Mouse (Mus musculus) neural tube, embryonic 14.5 days (tissue): ENCODE measurements around the gene Ripor2. TPM values are rescaled to one million over a fixed set of nuclear protein-coding genes. Genes with fewer than 3 reads are reported as not detected.

ENCODE experiments used
- ATAC-seq: fragments of 200-750 bp; cut with Nextera tagmentation; 2 replicates; pipeline ENCODE4 v1.8.0; 2017; ENCODE audit warnings: low read depth, mild to moderate bottlenecking, moderate TSS enrichment, moderate library complexity
- H3K27ac ChIP-seq: fragments of 300-500 bp; sonication (generic); 2 replicates; pipeline ENCODE4 v1.5.1; 2014; ENCODE audit warnings: low read depth, mild to moderate bottlenecking, control low read depth, low read length, moderate library complexity, mixed read lengths
- H3K27me3 ChIP-seq: fragments of 300-500 bp; sonication (generic); 2 replicates; pipeline ENCODE4 v1.6.1; 2014; ENCODE audit warnings: low read length; ENCODE audit not compliant: control insufficient read depth, insufficient read depth
- H3K36me3 ChIP-seq: fragments of 300-500 bp; sonication (generic); 2 replicates; pipeline ENCODE4 v1.6.1; 2014; ENCODE audit warnings: low read length, mixed read lengths; ENCODE audit not compliant: control insufficient read depth, insufficient read depth
- H3K4me1 ChIP-seq: fragments of 300-500 bp; sonication (generic); 2 replicates; pipeline ENCODE4 v1.6.1; 2014; ENCODE audit warnings: low read length; ENCODE audit not compliant: control insufficient read depth, insufficient read depth
- H3K4me2 ChIP-seq: fragments of 300-500 bp; sonication (generic); 2 replicates; pipeline ENCODE4 v1.6.1; 2014; ENCODE audit warnings: mild to moderate bottlenecking, low read depth, low read length, control low read depth
- H3K4me3 ChIP-seq: fragments of 300-500 bp; sonication (generic); 2 replicates; pipeline ENCODE4 v1.5.1; 2014; ENCODE audit warnings: low read depth, low read length, control low read depth, mixed read lengths
- H3K9ac ChIP-seq: fragments of 300-500 bp; sonication (generic); replicated peaks from 2 replicates; pipeline ENCODE4 v1.6.1; 2014; ENCODE audit warnings: low read depth, mild to moderate bottlenecking, control low read depth, low read length, mixed read lengths
- H3K9me3 ChIP-seq: fragments of 300-500 bp; sonication (generic); 2 replicates; pipeline ENCODE4 v1.6.1; 2016; ENCODE audit warnings: low read length; ENCODE audit not compliant: control insufficient read depth
- WGBS: fragments of 180-500 bp; shearing (Covaris S2); extraction: QIAGEN DNeasy Blood & Tissue Kit; methylation state at CpG from one replicate; pipeline ENCODE4 v1.1.7; 2014; 5-methylcytosine and 5-hydroxymethylcytosine counted together
- polyA plus RNA-seq: library from polyadenylated mRNA; unstranded; fragments of >200 nt; fragmentation: Nextera tagmentation; extraction: Ambion mirVana; gene quantifications from 2 replicates; pipeline ENCODE4 v1.2.1, GENCODE M21; 2014

The Ripor2 gene
- polyA plus RNA-seq, 1 experiment from 2014 or later, result 28.6 TPM

GRCm38 (mm10) chr13:24620439-24620838 lies 38.5 kb downstream of the Ripor2 start:
- H3K4me3 ChIP-seq, result no peak overlapping the region
- no peaks in the 10 kb centered on the region for H3K4me1 ChIP-seq
- no peak overlapping the region for H3K4me2 ChIP-seq
- 15% methylated on average over 6 of the region's 6 CpGs for WGBS
- H3K9me3 ChIP-seq, result no peaks in the 10 kb centered on the region
- no peak overlapping the region for H3K9ac ChIP-seq
- ATAC-seq, result peak; percentile 58; the same call in 1 of the 2 replicates
- H3K27me3 ChIP-seq, result no peaks in the 10 kb centered on the region
- no peaks in the 10 kb centered on the region for H3K36me3 ChIP-seq
- H3K27ac ChIP-seq, result no peak overlapping the region

- Histone ChIP-seq H3K4me3 (no peak overlapping the region), H3K4me2 (no peak overlapping the region), H3K27ac (no peak overlapping the region), H3K9me3 (no peaks in the 10 kb centered on the region), H3K4me1 (no peaks in the 10 kb centered on the region), H3K27me3 (no peaks in the 10 kb centered on the region), H3K9ac (no peak overlapping the region), H3K36me3 (no peaks in the 10 kb centered on the region)
- WGBS, result 89% methylated on average over 4 of the region's 4 CpGs
- no peak for ATAC-seq
Observed at GRCm38 (mm10) chr13:24623631-24624030, 41.6 kb downstream of the Ripor2 start.

DNA sequence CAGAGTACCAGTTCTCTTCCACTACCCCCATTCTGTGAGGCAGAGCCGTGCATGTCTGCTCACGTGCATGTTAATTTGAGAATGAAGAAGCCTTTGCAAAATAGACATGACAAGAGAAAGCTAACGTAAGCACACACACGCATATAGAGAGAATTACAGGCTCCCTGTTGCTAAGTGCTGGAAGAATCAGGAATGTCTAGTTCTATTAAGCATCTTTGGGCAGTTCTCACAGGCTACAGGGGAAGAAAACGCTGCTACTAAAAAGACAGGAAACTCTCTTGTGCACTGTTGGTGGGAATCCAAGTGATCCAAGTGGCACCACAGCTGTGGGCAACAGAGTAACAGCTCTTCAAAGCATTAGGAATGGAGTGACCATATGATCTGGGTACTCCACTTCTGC lies 43.1 kb downstream of the Ripor2 start:
- H3K36me3 ChIP-seq, result no peaks in the 10 kb centered on the region
- no peak overlapping the region for H3K9ac ChIP-seq
- H3K27ac ChIP-seq, result no peak overlapping the region
- no peak overlapping the region for H3K4me2 ChIP-seq
- ATAC-seq, result peak; percentile 21; the same call in 1 of the 2 replicates
- H3K4me1 ChIP-seq, result peaks cover 12% of the 10 kb centered on the region; the same call in 1 of the 2 replicates
- H3K9me3 ChIP-seq, result no peaks in the 10 kb centered on the region
- no peak overlapping the region for H3K4me3 ChIP-seq
- 29% methylated on average over 5 of the region's 5 CpGs for WGBS
- no peaks in the 10 kb centered on the region for H3K27me3 ChIP-seq

- no peak overlapping the region for H3K9ac ChIP-seq
- 84% methylated on average over 6 of the region's 6 CpGs for WGBS
- H3K27ac ChIP-seq, result no peak overlapping the region
- no peak overlapping the region for H3K4me3 ChIP-seq
- peaks cover 12% of the 10 kb centered on the region; the same call in 1 of the 2 replicates for H3K4me1 ChIP-seq
- no peaks in the 10 kb centered on the region for H3K9me3 ChIP-seq
- no peaks in the 10 kb centered on the region for H3K36me3 ChIP-seq
- no peak overlapping the region for H3K4me2 ChIP-seq
- ATAC-seq, result no peak
- no peaks in the 10 kb centered on the region for H3K27me3 ChIP-seq
Observed at GRCm38 (mm10) chr13:24626698-24627436, 44.9 kb downstream of the Ripor2 start.

GRCm38 (mm10) chr13:24628192-24628591 lies 46.2 kb downstream of the Ripor2 start:
- Histone ChIP-seq H3K4me2 (no peak overlapping the region), H3K27me3 (no peaks in the 10 kb centered on the region), H3K9ac (no peak overlapping the region), H3K4me3 (no peak overlapping the region), H3K9me3 (no peaks in the 10 kb centered on the region), H3K4me1 (peaks cover 12% of the 10 kb centered on the region; the same call in 1 of the 2 replicates), H3K36me3 (no peaks in the 10 kb centered on the region), H3K27ac (peak overlapping the region; percentile 48; the same call in 1 of the 2 replicates)
- no peak for ATAC-seq
- WGBS, result 88% methylated on average over 4 of the region's 4 CpGs

GRCm38 (mm10) chr13:24629073-24629621 lies 47.2 kb downstream of the Ripor2 start:
- H3K9me3 ChIP-seq, result no peaks in the 10 kb centered on the region
- H3K4me3 ChIP-seq, result no peak overlapping the region
- no peaks in the 10 kb centered on the region for H3K36me3 ChIP-seq
- H3K27ac ChIP-seq, result peak overlapping the region; percentile 71
- H3K4me2 ChIP-seq, result 0 out of 2 replicates have a peak overlapping the region, but pooled peaks have one; percentile 1
- no peaks in the 10 kb centered on the region for H3K27me3 ChIP-seq
- H3K4me1 ChIP-seq, result peaks cover 12% of the 10 kb centered on the region; the same call in 1 of the 2 replicates
- WGBS, result 20% methylated on average over 6 of the region's 6 CpGs
- no peak overlapping the region for H3K9ac ChIP-seq
- ATAC-seq, result peak; percentile 86

GRCm38 (mm10) chr13:24630364-24630763 lies 48.4 kb downstream of the Ripor2 start:
- Histone ChIP-seq H3K9ac (no peak overlapping the region), H3K4me1 (peaks cover 12% of the 10 kb centered on the region; the same call in 1 of the 2 replicates), H3K4me2 (no peak overlapping the region), H3K36me3 (no peaks in the 10 kb centered on the region), H3K27ac (no peak overlapping the region; the same call in 1 of the 2 replicates), H3K9me3 (no peaks in the 10 kb centered on the region), H3K4me3 (no peak overlapping the region), H3K27me3 (no peaks in the 10 kb centered on the region)
- 84% methylated on average over 4 of the region's 4 CpGs for WGBS
- ATAC-seq, result no peak

GRCm38 (mm10) chr13:24632988-24633577 lies 51.1 kb downstream of the Ripor2 start:
- no peak for ATAC-seq
- H3K27ac ChIP-seq, result no peak overlapping the region
- 63% methylated on average over 4 of the region's 4 CpGs for WGBS
- peaks cover 15% of the 10 kb centered on the region; the same call in 1 of the 2 replicates for H3K4me1 ChIP-seq
- H3K4me3 ChIP-seq, result no peak overlapping the region
- no peaks in the 10 kb centered on the region for H3K27me3 ChIP-seq
- no peaks in the 10 kb centered on the region for H3K36me3 ChIP-seq
- H3K9me3 ChIP-seq, result no peaks in the 10 kb centered on the region
- H3K9ac ChIP-seq, result no peak overlapping the region
- H3K4me2 ChIP-seq, result no peak overlapping the region
